Mouse (Mus musculus) MEL (cell line): ENCODE measurements at regions not wholly inside any gene's neighbourhood (a gene's known extent, or its start where the extent isn't known, plus 50 kb on each side); places are given as distances from the start of the nearest gene placed in this dataset.

Experiments
- CTCF ChIP-seq, 3 experiments: IDR thresholded peaks in 2 of 3; conservative IDR thresholded peaks in 1 of 3; 2 replicates each; pipeline ENCODE4 v1.5.1; 2011 to 2012; ENCODE audit warnings: low read length in 3 of 3, low read depth in 2 of 3, mild to moderate bottlenecking in 2 of 3, improper control_type of control experiment in 1 of 3, inconsistent platforms in 1 of 3, mixed read lengths in 1 of 3, moderate library complexity in 1 of 3; ENCODE audit not compliant: control insufficient read depth in 1 of 3, insufficient read depth in 1 of 3, poor library complexity in 1 of 3, severe bottlenecking in 1 of 3
- EP300 ChIP-seq, 2 experiments: IDR thresholded peaks; 2 replicates each; pipeline ENCODE4 v1.6.1; 2011; ENCODE audit warnings: improper control_type of control experiment in 2 of 2, low read length in 2 of 2, low read depth in 1 of 2, mild to moderate bottlenecking in 1 of 2
- GABPA ChIP-seq: IDR thresholded peaks from 2 replicates; pipeline ENCODE4 v1.6.1; 2012; ENCODE audit warnings: low read depth, mild to moderate bottlenecking, inconsistent platforms, low read length, improper control_type of control experiment, moderate library complexity
- MYB ChIP-seq: IDR thresholded peaks from 2 replicates; pipeline ENCODE4 v1.6.1; 2011; ENCODE audit warnings: mild to moderate bottlenecking, low read depth, low read length, improper control_type of control experiment
- POLR2A ChIP-seq, 2 experiments: IDR thresholded peaks; 2 replicates each; pipeline ENCODE4 v1.6.1; 2011 to 2012; ENCODE audit warnings: low read length in 2 of 2, mild to moderate bottlenecking in 2 of 2, control low read depth in 1 of 2, improper control_type of control experiment in 1 of 2, low read depth in 1 of 2, moderate library complexity in 1 of 2; ENCODE audit not compliant: control insufficient read depth in 1 of 2, insufficient read depth in 1 of 2, poor library complexity in 1 of 2
- POLR2AphosphoS2 ChIP-seq: IDR thresholded peaks from 2 replicates; pipeline ENCODE4 v1.6.1; 2011; ENCODE audit warnings: low read length, improper control_type of control experiment
- SMC3 ChIP-seq: IDR thresholded peaks from 2 replicates; pipeline ENCODE4 v1.6.1; 2011; ENCODE audit warnings: low read depth, low read length, improper control_type of control experiment
- ZKSCAN1 ChIP-seq: IDR thresholded peaks from 2 replicates; pipeline ENCODE4 v1.6.1; 2012; ENCODE audit warnings: low read depth, mild to moderate bottlenecking, inconsistent platforms, low read length, improper control_type of control experiment, moderate library complexity

DNA sequence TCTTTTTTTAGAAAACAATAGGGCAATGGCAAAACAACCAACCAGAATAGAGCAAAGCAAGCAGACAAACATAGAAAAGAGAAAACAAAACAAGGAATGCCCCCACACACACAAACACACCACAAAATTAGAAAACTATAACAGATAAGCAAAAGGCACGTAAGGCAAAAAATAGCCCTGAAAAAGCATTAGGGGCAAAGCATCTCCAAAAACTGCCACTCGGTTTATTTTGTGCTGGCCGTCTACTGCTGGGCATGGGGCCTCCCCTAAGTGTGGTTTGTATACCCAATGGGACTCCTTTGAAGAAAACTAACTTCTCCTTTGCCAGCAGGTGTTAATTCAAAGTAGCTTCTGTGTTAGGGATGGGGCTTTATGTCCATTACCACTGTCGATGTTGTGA lies 53.4 kb upstream of the Sec61g start:
- TF ChIP-seq POLR2A (IDR thresholded peaks at IDR 0.05; ENCODE audit: control insufficient read depth in 1 of 2, insufficient read depth in 1 of 2, low read depth in 1 of 2, low read length in 2 of 2, poor library complexity in 1 of 2) (no peak), CTCF (IDR thresholded peaks at IDR 0.05 in 2 of 3, conservative IDR thresholded peaks at IDR 0.05 in 1 of 3; ENCODE audit: control insufficient read depth in 1 of 3, insufficient read depth in 1 of 3, low read depth in 2 of 3, low read length in 3 of 3, poor library complexity in 1 of 3, severe bottlenecking in 1 of 3) (no peak), EP300 (IDR thresholded peaks at IDR 0.05; ENCODE audit: low read depth in 1 of 2, low read length in 2 of 2) (no peak), POLR2AphosphoS2 (no peak), MYB (no peak), SMC3 (no peak), ZKSCAN1 (no peak), GABPA (no peak)
